Mouse (Mus musculus) ES-E14 (cell line): ENCODE measurements around the gene Srxn1. TPM values are rescaled to one million over a fixed set of nuclear protein-coding genes. Genes with fewer than 3 reads are reported as not detected.
A peak's percentile ranks its signal among the peaks of the same experiment; 100 is the strongest.
"Not testable (repeated sequence)": the region's sequence is repeated elsewhere in the genome, so short reads cannot be mapped to it uniquely, and the experiment has no call there.

Experiments
- DNase-seq: peaks from one replicate; pipeline ENCODE4 v3.0.0-alpha.2; 2013; ENCODE audit warnings: low read depth, low spot score
- H3K27ac ChIP-seq: 2 replicates; pipeline ENCODE4 v1.5.1; 2012; ENCODE audit warnings: low read depth, mild to moderate bottlenecking, low read length, moderate library complexity, mixed read lengths; ENCODE audit not compliant: poor library complexity, insufficient read depth, severe bottlenecking
- H3K36me3 ChIP-seq: 2 replicates; pipeline ENCODE4 v1.6.1; 2012; ENCODE audit warnings: mild to moderate bottlenecking, low read length, moderate library complexity, mixed read lengths; ENCODE audit not compliant: control insufficient read depth, poor library complexity, insufficient read depth, severe bottlenecking
- H3K4me1 ChIP-seq, 2 experiments: fragments of 150-350 bp in 1 of 2; sonication (generic) in 1 of 2; 2 replicates each; pipeline ENCODE4 v1.6.1; 2012; ENCODE audit warnings: low read length in 2 of 2, mild to moderate bottlenecking in 1 of 2, mixed read lengths in 1 of 2; ENCODE audit not compliant: control insufficient read depth in 2 of 2, insufficient read depth in 2 of 2, poor library complexity in 1 of 2
- H3K4me3 ChIP-seq, 2 experiments: fragments of 150-350 bp in 1 of 2; sonication (generic) in 1 of 2; 2 replicates each; pipeline ENCODE4 v1.5.1; 2012; ENCODE audit warnings: low read length in 2 of 2, low read depth in 1 of 2, mild to moderate bottlenecking in 1 of 2, mixed read lengths in 1 of 2; ENCODE audit not compliant: insufficient read depth in 1 of 2, poor library complexity in 1 of 2, severe bottlenecking in 1 of 2
- H3K9ac ChIP-seq: 2 replicates; pipeline ENCODE4 v1.6.1; 2012; ENCODE audit warnings: low read depth, mild to moderate bottlenecking, low read length, mixed read lengths; ENCODE audit not compliant: poor library complexity, insufficient read depth, severe bottlenecking
- H3K9me3 ChIP-seq: fragments of 150-350 bp; sonication (generic); 2 replicates; pipeline ENCODE4 v1.6.1; 2012; ENCODE audit warnings: low read depth, mild to moderate bottlenecking, low read length; ENCODE audit not compliant: control insufficient read depth, insufficient read depth
- CHD2 ChIP-seq: IDR thresholded peaks from 2 replicates; pipeline ENCODE4 v1.6.1; 2014; ENCODE audit warnings: mild to moderate bottlenecking, low read depth, low read length, inconsistent platforms
- HCFC1 ChIP-seq: IDR thresholded peaks from 2 replicates; pipeline ENCODE4 v1.6.1; 2012; ENCODE audit warnings: low read length, inconsistent platforms, borderline replicate concordance; ENCODE audit not compliant: insufficient read depth
- MAFK ChIP-seq: IDR thresholded peaks from 2 replicates; pipeline ENCODE4 v1.6.1; 2014; ENCODE audit warnings: mild to moderate bottlenecking, low read depth, low read length, inconsistent platforms; ENCODE audit not compliant: insufficient read depth
- ZC3H11A ChIP-seq: IDR thresholded peaks from 2 replicates; pipeline ENCODE4 v1.6.1; 2012; ENCODE audit warnings: low read depth, mild to moderate bottlenecking, inconsistent platforms, low read length, borderline replicate concordance
- ZNF384 ChIP-seq: IDR thresholded peaks from 2 replicates; pipeline ENCODE4 v1.6.1; 2012; ENCODE audit warnings: low read depth, low read length, inconsistent platforms
- in situ Hi-C, 2 experiments: fragments of 600-800 bp; cut with MboI; formaldehyde crosslinking; loops; one replicate each; pipeline ENCODE4 v1.15.1; 2025; ENCODE audit warnings: low sequenced_read_pairs in 2 of 2, inconsistent platforms in 1 of 2; ENCODE audit not compliant: unreplicated experiment in 2 of 2
- total RNA-seq: library from RNA; depleted of rRNA; stranded (reverse); fragments of 300-350 nt; gene quantifications from 2 replicates; pipeline ENCODE4 v1.2.3, GENCODE M21; 2012; rRNA removed

Srxn1 gene
- total RNA-seq: 16.0 and 18.3 TPM in 2 replicates

DNA sequence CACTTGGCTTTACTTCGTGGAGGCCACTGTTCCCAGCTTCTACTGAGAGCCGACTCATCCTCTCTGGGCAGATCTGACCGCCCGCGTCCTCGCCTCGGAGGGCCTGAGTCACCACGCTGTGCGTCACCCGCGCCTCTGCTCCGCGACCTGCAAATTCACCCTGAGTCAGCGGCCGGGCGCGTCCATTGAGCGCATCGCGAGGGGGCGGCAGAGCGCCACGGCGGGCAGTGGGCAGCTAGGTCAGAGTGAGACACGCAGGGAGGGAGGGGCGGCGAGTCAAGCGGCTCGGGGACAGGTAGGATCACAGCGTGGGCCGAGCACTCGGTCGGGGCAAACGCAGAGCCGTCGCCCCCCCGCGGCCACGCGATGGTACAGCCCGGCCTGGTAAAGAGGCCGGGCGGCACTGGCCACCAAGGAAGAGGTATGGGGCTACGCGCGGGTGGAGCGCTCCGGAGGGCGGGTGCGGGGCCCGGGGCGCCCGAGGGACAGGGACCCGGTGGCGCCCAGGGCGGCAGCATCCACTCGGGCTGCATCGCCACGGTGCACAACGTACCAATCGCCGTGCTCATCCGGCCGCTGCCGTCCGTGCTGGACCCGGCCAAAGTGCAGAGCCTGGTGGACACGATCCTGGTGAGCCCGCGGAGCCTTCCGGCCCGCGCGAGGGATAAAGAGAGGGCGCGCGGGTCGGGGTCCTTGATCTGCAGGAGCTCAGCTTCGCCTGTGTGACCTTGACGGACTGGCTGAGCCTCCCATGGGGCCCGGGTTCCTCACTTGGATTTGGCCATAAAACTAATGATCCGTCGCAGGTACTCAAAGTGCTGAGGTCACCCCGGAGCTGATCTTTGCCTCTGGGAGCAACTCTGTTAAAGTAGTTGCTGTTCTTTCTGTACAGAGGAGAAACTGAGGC, at the start of gene Srxn1:
TSS of gene Srxn1 (plus strand) at position 199 of the 907 bp plus-strand sequence.
- Histone ChIP-seq H3K4me3 (peak within 1 kb of the TSS; percentile 76 to 80), H3K27ac (no peak within 1 kb of the TSS), H3K9ac (peak within 1 kb of the TSS; percentile 69), H3K9me3 (no peaks in the 10 kb centered on the region), H3K36me3 (peaks cover 21% of the 10 kb centered on the region), H3K4me1 (peaks cover 6 to 7% of the 10 kb centered on the region in 2 experiments; a peak in 2 of 4 replicates)
- in situ Hi-C loops: no loop called here
- peak; percentile 51 for DNase-seq
- TF ChIP-seq HCFC1 (peak; percentile 42; the same call in 1 of the 2 replicates), ZNF384 (peak; percentile 71; the same call in 1 of the 2 replicates), MAFK (peak; percentile 97), ZC3H11A (0 out of 2 replicates have a peak, but pooled peaks have one; percentile 0), CHD2 (no peak)

DNA sequence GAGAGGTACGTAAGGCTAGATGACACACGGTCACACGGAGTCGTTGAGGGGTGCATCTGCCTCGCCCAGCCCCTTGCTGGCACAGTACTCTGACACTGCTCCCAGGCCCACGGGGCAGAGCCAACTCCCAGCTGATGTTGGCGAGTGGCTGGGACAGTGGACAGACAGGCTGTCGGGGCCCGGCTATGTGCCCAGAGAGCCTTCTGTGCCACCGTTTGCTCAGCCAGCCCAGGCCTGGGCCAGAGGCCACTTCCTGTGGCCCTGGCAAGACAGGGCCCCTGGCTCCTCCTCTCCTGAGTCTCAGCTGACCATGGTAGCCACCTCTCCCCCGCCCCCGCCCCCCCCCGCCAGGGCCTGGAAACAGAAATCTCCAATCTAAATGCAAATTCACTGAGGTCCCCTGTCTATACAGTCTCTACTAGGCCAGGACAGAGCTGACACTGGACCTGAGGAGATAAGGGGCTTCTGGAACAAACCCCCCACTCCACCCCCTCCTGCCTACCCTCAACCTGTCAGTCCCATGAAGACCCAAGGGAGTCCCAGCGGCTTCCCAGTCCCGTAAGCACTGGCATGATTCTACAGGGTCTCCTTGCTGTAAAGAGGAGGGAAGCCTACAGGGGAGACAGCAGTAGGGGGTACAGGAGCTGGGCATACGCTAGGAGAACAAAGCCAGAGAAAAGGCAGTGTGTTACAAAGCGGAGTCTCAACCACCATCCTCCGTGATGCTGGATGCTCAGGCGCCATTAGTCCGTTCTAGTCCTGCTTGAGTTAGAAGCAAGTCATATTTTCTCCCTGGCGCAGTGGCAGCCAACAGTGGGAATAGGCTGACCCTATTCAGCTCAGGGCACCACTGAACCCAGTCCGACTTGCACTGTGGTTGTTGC, 48.7 kb upstream of the Srxn1 start:
- H3K4me1 ChIP-seq: peaks cover 0 to 3% of the 10 kb centered on the region in 2 experiments; a peak in 1 of 4 replicates
- no peak for DNase-seq
- H3K36me3 ChIP-seq: no peaks in the 10 kb centered on the region
- TF ChIP-seq ZC3H11A (no peak), CHD2 (no peak), ZNF384 (no peak), MAFK (no peak), HCFC1 (no peak)
- H3K9ac ChIP-seq: no peak overlapping the region
- in situ Hi-C loops: no loop called here
- no peak overlapping the region for H3K27ac ChIP-seq
- no peaks in the 10 kb centered on the region for H3K9me3 ChIP-seq
- no peak overlapping the region for H3K4me3 ChIP-seq

- H3K9ac ChIP-seq: no peak overlapping the region
- H3K27ac ChIP-seq: no peak overlapping the region
- no peaks in the 10 kb centered on the region for H3K9me3 ChIP-seq
- in situ Hi-C loops: no loop called here
- peaks cover 0 to 3% of the 10 kb centered on the region in 2 experiments; a peak in 1 of 4 replicates for H3K4me1 ChIP-seq
- no peaks in the 10 kb centered on the region for H3K36me3 ChIP-seq
- TF ChIP-seq MAFK (no peak), HCFC1 (no peak), CHD2 (no peak), ZC3H11A (no peak), ZNF384 (no peak)
- H3K4me3 ChIP-seq: no peak overlapping the region
- DNase-seq: no peak
Observed at GRCm38 (mm10) chr2:152057252-152057563, 48.1 kb upstream of the Srxn1 start.

GRCm38 (mm10) chr2:152062817-152063216, 42.5 kb upstream of the Srxn1 start:
- H3K9me3 ChIP-seq, H3K9ac ChIP-seq, H3K4me3 ChIP-seq, in situ Hi-C loops, H3K27ac ChIP-seq, H3K4me1 ChIP-seq, H3K36me3 ChIP-seq, DNase-seq: not testable (repeated sequence)
